Mouse (Mus musculus) forebrain, embryonic 14.5 days (tissue): ENCODE results near the gene Rbms3. TPM values are rescaled to one million over a fixed set of nuclear protein-coding genes. Genes with fewer than 3 reads are reported as not detected.
A peak's percentile ranks its signal among the peaks of the same experiment; 100 is the strongest.

Experiments used
- ATAC-seq: fragments of 200-750 bp; cut with Nextera tagmentation; 2 replicates; pipeline ENCODE4 v1.8.0; 2017; ENCODE audit warnings: mild to moderate bottlenecking, moderate library complexity
- DNase-seq: peaks from one replicate; pipeline ENCODE4 v3.0.0-alpha.2; 2015; ENCODE audit warnings: low spot score
- H3K27ac ChIP-seq: fragments of 300-500 bp; sonication (generic); 2 replicates; pipeline ENCODE4 v1.5.1; 2014; ENCODE audit warnings: low read depth, mild to moderate bottlenecking, control low read depth, low read length, moderate library complexity
- H3K27me3 ChIP-seq: fragments of 300-500 bp; sonication (generic); replicated peaks from 2 replicates; pipeline ENCODE4 v1.6.1; 2014; ENCODE audit warnings: low read length, control low read depth, mixed read lengths; ENCODE audit not compliant: control insufficient read depth, insufficient read depth
- H3K36me3 ChIP-seq: fragments of 300-500 bp; sonication (generic); 2 replicates; pipeline ENCODE4 v1.6.1; 2014; ENCODE audit warnings: low read length, control low read depth; ENCODE audit not compliant: control insufficient read depth, insufficient read depth
- H3K4me1 ChIP-seq: fragments of 300-500 bp; sonication (generic); 2 replicates; pipeline ENCODE4 v1.6.1; 2014; ENCODE audit warnings: antibody characterized with exemption, low read length, control low read depth; ENCODE audit not compliant: control insufficient read depth, insufficient read depth
- H3K4me2 ChIP-seq: fragments of 300-500 bp; sonication (generic); 2 replicates; pipeline ENCODE4 v1.6.1; 2014; ENCODE audit warnings: mild to moderate bottlenecking, control low read depth, low read length
- H3K4me3 ChIP-seq: fragments of 300-500 bp; sonication (generic); 2 replicates; pipeline ENCODE4 v1.5.1; 2014; ENCODE audit warnings: low read depth, low read length, control low read depth
- H3K9ac ChIP-seq: fragments of 300-500 bp; sonication (generic); 2 replicates; pipeline ENCODE4 v1.6.1; 2014; ENCODE audit warnings: mild to moderate bottlenecking, low read length, control low read depth, moderate library complexity
- H3K9me3 ChIP-seq: fragments of 300-500 bp; sonication (generic); replicated peaks from 2 replicates; pipeline ENCODE4 v1.6.1; 2016; ENCODE audit warnings: low read length, control low read depth, mixed read lengths; ENCODE audit not compliant: control insufficient read depth
- WGBS: fragments of 180-500 bp; shearing (Covaris S2); extraction: QIAGEN DNeasy Blood & Tissue Kit; methylation state at CpG from one replicate; pipeline ENCODE4 v1.1.7; 2014; 5-methylcytosine and 5-hydroxymethylcytosine counted together
- polyA plus RNA-seq: library from polyadenylated mRNA; unstranded; fragments of >200 nt; fragmentation: Nextera tagmentation; extraction: Ambion mirVana; gene quantifications from 2 replicates; pipeline ENCODE4 v1.2.1, GENCODE M21; 2014

Rbms3 gene
- polyA plus RNA-seq, result 13.8 and 23.4 TPM in 2 replicates

DNA sequence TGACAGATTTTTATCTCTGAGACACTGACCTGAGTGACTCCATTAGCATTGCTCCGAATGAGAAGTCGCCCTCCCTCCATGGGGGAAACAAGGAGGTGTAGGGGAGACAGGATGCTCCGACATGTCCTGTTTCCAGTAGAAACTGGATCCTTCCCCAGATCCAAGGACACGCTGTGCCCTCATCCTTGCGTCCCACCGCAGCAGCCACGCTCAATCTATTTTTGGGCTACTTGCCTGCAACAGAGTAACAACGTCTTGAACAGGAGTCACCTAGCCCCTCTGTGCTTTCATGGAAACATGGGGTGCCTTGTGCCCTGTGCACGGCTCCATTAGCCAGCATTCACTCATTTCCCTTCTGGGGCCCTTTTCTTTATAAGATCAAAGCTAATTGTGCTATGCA, at the start of gene Rbms3:
TSS of gene Rbms3 (minus strand) at position 143 of the 400 bp plus-strand sequence.
- no peaks in the 10 kb centered on the region for H3K27me3 ChIP-seq
- no peak within 1 kb of the TSS for H3K27ac ChIP-seq
- H3K4me1 ChIP-seq, result 0 out of 2 replicates have a peak, but pooled peaks cover 2% of the 10 kb centered on the region
- DNase-seq (no peak), ATAC-seq (no peak)
- H3K4me3 ChIP-seq, result no peak within 1 kb of the TSS
- no peak within 1 kb of the TSS for H3K9ac ChIP-seq
- 75% methylated on average over 9 of the region's 9 CpGs for WGBS
- no peaks in the 10 kb centered on the region for H3K9me3 ChIP-seq
- no peaks in the 10 kb centered on the region for H3K36me3 ChIP-seq
- H3K4me2 ChIP-seq, result no peak within 1 kb of the TSS

DNA sequence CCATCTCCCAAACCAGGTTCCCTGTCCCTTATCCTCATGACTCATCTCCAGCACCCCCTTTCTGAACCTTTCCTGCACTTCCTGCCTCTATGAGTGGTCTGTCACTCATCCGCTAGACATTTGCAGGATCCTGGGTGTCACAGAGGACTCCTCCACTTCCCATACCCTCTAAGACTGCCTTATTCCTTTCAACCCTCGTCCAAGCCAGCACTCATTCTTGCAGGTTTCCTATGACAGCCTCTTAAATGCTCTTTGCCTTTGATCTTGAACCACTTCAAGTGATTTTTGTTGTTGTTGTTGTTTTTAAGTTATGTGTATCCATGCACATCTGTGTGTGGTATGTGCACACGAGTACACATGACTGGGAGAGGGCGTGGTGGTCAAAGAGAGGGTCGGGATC, 43.6 kb upstream of the Rbms3 start:
- H3K27ac ChIP-seq, result no peak overlapping the region
- H3K9ac ChIP-seq, result no peak overlapping the region
- no peaks in the 10 kb centered on the region for H3K4me1 ChIP-seq
- no peaks in the 10 kb centered on the region for H3K9me3 ChIP-seq
- ATAC-seq (no peak), DNase-seq (no peak)
- H3K4me2 ChIP-seq, result no peak overlapping the region
- 81% methylated on average over 5 of the region's 5 CpGs for WGBS
- H3K27me3 ChIP-seq, result no peaks in the 10 kb centered on the region
- H3K4me3 ChIP-seq, result no peak overlapping the region
- no peaks in the 10 kb centered on the region for H3K36me3 ChIP-seq

GRCm38 (mm10) chr9:117654626-117655025, 24.9 kb upstream of the Rbms3 start:
- no peak overlapping the region for H3K9ac ChIP-seq
- H3K4me3 ChIP-seq, result no peak overlapping the region
- no peaks in the 10 kb centered on the region for H3K27me3 ChIP-seq
- WGBS, result 66% methylated on average over 2 of the region's 2 CpGs
- no peaks in the 10 kb centered on the region for H3K4me1 ChIP-seq
- ATAC-seq (no peak), DNase-seq (no peak)
- H3K36me3 ChIP-seq, result no peaks in the 10 kb centered on the region
- H3K27ac ChIP-seq, result no peak overlapping the region
- no peak overlapping the region for H3K4me2 ChIP-seq
- H3K9me3 ChIP-seq, result no peaks in the 10 kb centered on the region

DNA sequence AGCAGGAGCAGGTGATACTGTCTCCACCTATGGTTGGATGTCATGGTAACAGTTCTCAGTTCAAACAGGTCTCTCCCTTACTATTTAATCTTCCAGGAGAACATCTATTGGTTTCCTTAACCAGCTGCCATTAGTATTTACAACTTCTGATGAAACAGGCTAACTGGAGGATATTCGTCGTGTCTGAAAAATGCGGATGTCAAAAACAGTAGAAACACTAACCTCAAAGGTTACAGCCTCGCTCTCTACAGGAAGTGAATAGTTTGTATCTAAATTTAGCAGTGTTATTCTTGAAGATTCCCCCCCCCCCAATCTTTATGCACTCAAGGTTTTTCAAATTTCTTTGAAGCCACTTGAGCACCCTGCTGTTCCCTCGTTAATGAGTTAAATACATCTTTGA, 23.9 kb upstream of the Rbms3 start:
- DNase-seq (peak; percentile 3), ATAC-seq (no peak)
- Histone ChIP-seq H3K4me2 (no peak overlapping the region), H3K27me3 (no peaks in the 10 kb centered on the region), H3K4me3 (no peak overlapping the region), H3K9me3 (no peaks in the 10 kb centered on the region), H3K4me1 (no peaks in the 10 kb centered on the region), H3K36me3 (no peaks in the 10 kb centered on the region), H3K27ac (no peak overlapping the region), H3K9ac (no peak overlapping the region)
- WGBS, result 41% methylated on average over 5 of the region's 5 CpGs

DNA sequence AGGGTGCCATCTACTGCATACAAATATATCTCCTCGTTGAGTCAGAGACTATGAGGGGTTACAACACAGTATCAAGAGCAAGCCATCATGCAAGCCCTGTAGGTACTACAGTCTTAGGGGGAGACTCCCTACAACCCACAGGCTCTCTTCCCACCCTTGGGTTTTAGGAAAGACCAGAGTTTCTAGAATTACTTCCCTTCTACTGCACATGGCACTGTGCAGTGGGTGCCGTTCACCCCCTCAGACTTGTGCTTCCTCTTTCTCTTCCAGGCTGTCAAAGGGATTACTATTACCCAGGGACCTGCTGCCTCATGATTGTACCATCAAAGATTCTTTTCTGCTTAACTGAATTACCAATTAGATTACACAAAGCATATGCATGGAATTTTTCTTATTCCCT, 16.4 kb upstream of the Rbms3 start:
- Histone ChIP-seq H3K27ac (no peak overlapping the region), H3K9me3 (no peaks in the 10 kb centered on the region), H3K4me1 (no peaks in the 10 kb centered on the region; the same call in 1 of the 2 replicates), H3K36me3 (no peaks in the 10 kb centered on the region), H3K9ac (no peak overlapping the region), H3K4me2 (no peak overlapping the region), H3K27me3 (no peaks in the 10 kb centered on the region), H3K4me3 (no peak overlapping the region)
- ATAC-seq (no peak), DNase-seq (no peak)
- WGBS, result 68% methylated on average over 2 of the region's 2 CpGs

GRCm38 (mm10) chr9:117641090-117641782, 11.5 kb upstream of the Rbms3 start:
- H3K27ac ChIP-seq, result no peak overlapping the region
- H3K36me3 ChIP-seq, result no peaks in the 10 kb centered on the region
- no peak overlapping the region for H3K4me2 ChIP-seq
- H3K9me3 ChIP-seq, result no peaks in the 10 kb centered on the region
- 89% methylated on average over 4 of the region's 4 CpGs for WGBS
- ATAC-seq, result no peak
- no peaks in the 10 kb centered on the region for H3K27me3 ChIP-seq
- H3K9ac ChIP-seq, result no peak overlapping the region
- DNase-seq, result no peak
- H3K4me1 ChIP-seq, result no peaks in the 10 kb centered on the region; the same call in 1 of the 2 replicates
- no peak overlapping the region for H3K4me3 ChIP-seq

DNA sequence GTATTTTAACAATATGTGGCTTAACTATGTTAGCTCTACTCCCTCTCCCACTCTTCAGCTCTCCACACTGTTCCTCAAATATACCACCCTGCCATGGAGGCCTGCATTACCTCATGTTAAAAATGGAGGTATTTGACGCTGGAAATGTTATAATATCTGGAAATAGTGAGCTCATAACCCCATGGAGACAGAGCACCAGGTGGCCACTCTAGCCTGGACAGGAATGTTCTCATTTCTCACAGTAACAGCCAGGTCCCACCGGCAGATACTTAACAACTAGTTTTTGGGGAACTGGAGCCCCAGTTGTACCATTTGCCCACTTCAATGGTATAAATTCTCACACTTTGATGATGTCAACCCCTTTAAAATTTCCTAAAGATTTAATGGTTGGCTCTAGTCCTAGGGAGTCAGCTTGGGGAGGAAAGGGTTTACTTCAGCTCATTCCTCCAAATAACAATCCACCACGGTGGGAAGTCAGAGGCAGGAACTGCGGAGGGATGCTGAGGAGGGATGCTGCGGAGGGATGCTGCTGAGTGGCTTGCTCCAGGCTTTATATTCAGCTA, 9.0 kb upstream of the Rbms3 start:
- H3K9me3 ChIP-seq, result no peaks in the 10 kb centered on the region
- H3K9ac ChIP-seq, result no peak overlapping the region
- 81% methylated on average over 5 of the region's 5 CpGs for WGBS
- no peak for ATAC-seq
- H3K27ac ChIP-seq, result no peak overlapping the region
- no peak overlapping the region for H3K4me3 ChIP-seq
- H3K36me3 ChIP-seq, result no peaks in the 10 kb centered on the region
- H3K27me3 ChIP-seq, result no peaks in the 10 kb centered on the region
- DNase-seq, result no peak
- H3K4me1 ChIP-seq, result no peaks in the 10 kb centered on the region; the same call in 1 of the 2 replicates
- H3K4me2 ChIP-seq, result no peak overlapping the region

GRCm38 (mm10) chr9:117636492-117636891, 6.8 kb upstream of the Rbms3 start:
- H3K9me3 ChIP-seq, result no peaks in the 10 kb centered on the region
- H3K27me3 ChIP-seq, result no peaks in the 10 kb centered on the region
- no peaks in the 10 kb centered on the region; the same call in 1 of the 2 replicates for H3K4me1 ChIP-seq
- no peak overlapping the region for H3K4me2 ChIP-seq
- ATAC-seq, result no peak
- H3K4me3 ChIP-seq, result no peak overlapping the region
- no peak for DNase-seq
- 77% methylated on average over 8 of the region's 8 CpGs for WGBS
- no peaks in the 10 kb centered on the region for H3K36me3 ChIP-seq
- H3K27ac ChIP-seq, result no peak overlapping the region
- H3K9ac ChIP-seq, result no peak overlapping the region

GRCm38 (mm10) chr9:117627173-117627572, 2.5 kb downstream of the Rbms3 start:
- H3K27ac ChIP-seq, result no peak overlapping the region
- DNase-seq, result no peak
- H3K4me3 ChIP-seq, result no peak overlapping the region
- H3K9me3 ChIP-seq, result no peaks in the 10 kb centered on the region
- 0 out of 2 replicates have a peak, but pooled peaks cover 2% of the 10 kb centered on the region for H3K4me1 ChIP-seq
- no peaks in the 10 kb centered on the region for H3K27me3 ChIP-seq
- H3K4me2 ChIP-seq, result no peak overlapping the region
- no peak overlapping the region for H3K9ac ChIP-seq
- ATAC-seq, result no peak
- no peaks in the 10 kb centered on the region for H3K36me3 ChIP-seq
